Mouse (Mus musculus) heart, postnatal 10 days (tissue): Measurements from ENCODE around the gene Gm11060. TPM values are rescaled to one million over a fixed set of nuclear protein-coding genes. Genes with fewer than 3 reads are reported as not detected.

ENCODE experiments used
- DNase-seq, 2 experiments: peaks; one replicate each; pipeline ENCODE4 v3.0.0; 2021
- intact Hi-C: fragments of 180-260 bp; cut with DNase I; formaldehyde crosslinking; loops from one replicate; pipeline ENCODE4 v1.15.1; 2025
- total RNA-seq, 2 experiments: library from RNA; stranded (reverse); gene quantifications; 2 replicates each; pipeline ENCODE4 v1.2.3; 2021

Gene Gm11060
- total RNA-seq = not detected

DNA sequence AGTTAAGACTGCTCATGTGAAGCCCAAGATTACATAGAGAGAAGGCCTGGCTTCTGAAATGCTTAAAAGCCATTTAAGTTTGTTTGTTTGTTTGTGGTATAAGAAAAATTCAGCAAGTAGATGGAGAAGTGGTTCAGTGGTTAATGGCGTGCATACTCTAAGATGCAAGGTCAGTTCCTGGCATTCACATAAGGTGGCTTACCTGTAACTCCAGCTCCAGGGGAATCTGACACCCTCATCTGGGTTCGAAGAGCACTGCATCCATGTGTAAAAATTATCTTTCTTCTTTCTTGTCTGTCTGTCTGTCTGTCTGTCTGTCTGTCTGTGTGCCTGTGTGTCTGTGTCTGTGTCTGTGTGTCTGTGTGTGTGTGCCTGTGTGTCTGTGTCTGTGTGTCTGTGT is at the start of gene Gm11060:
Gene Gm11060, plus strand, starts transcription at position 301 of the 400 bp plus-strand sequence.
- intact Hi-C loops = no loop called here
- DNase-seq = no peak

DNA sequence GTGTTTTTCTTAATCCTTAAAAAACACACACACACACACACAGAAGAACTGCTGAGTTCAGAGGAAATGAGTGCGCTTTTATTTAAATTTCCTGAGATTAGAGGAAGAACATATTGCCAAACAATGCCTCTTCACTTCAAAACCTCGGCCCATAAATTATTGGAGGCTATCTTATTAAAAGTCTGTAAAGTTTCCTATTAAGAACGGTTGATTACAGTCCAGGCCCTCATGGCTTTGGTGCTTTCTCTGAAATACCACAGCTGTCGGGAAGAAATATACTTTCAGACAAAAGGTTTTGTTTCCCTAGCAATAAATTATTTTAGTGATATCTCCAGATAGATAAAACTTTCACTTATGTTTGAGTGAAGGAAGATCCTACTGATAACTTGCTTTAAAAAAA is 48.7 kb upstream of the Gm11060 start:
- DNase-seq = no peak
- intact Hi-C loops = no loop called here

DNA sequence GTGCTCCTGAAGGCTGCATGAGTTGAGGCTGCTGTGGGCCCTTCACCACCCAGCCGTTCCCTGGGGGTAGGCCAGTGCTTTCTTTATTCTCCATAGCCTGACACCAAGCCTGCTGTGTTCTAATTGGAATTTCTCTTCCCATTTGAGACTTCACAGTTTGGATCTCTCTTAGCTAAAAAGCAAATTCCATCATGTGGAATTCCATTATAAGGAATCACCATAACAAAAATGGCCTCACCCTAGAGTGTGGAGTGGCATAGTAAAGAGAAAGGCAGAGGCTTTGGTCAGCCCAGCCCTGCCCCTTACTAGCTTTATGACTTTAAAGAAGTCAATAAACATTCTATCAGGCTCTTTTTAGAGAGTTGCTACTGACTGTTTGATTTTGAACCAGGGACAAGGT is 43.5 kb upstream of the Gm11060 start:
- intact Hi-C loops = no loop called here
- DNase-seq = no peak

DNA sequence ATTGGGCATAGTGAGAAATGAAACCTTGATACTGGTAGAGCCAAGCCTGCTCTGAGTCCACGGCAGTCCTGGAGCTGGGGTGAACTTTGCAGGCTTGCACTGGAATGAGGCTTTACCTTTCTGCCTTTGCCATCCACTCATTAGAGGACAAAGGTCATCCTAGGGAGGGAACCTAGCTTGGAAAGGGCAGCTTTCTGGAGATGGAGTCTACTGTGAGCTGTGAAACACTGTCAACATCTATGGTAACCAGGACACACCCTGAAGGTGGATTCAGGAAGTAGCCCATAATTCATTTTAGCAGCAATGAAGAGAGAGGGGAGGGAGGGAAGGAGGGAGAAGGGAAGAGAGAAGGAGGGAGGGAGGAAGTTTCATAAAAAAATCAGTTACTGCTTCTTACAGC is 36.3 kb upstream of the Gm11060 start:
- no peak for DNase-seq
- intact Hi-C loops = no loop called here

- DNase-seq = no peak
- intact Hi-C loops = no loop called here
Measured at GRCm38 (mm10) chr2:105058577-105059116, 33.2 kb upstream of the Gm11060 start.

DNA sequence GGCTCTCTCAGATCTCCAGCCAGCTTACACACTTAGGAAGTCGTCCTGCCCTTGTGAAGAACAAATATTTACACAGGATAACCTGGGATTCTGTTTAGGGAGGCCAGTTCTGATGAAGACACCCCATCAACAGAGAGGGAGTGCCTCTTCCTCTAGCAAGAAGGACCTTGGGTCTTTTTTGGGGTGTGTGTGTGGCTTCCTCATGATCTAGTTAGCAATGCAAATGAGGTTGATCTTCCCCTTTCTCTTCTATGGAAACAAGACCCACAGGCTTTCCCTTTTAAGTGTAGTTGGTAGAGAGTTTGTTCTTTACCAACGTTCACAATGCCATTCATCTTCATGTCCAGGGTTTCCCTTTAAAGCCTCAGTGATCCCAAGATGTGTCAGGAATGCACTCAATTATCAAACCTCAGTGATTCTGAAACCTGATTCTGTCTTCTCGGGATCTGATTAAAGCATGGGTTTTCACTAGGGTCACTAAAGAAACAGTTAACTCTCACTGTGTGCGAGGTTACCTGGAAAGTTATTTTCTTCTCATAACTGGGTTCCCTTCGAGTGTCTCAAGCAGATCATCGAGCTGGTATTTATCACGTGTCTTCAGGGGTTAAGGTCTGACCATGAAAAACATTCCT is 29.0 kb upstream of the Gm11060 start:
- intact Hi-C loops = no loop called here
- DNase-seq = no peak

DNA sequence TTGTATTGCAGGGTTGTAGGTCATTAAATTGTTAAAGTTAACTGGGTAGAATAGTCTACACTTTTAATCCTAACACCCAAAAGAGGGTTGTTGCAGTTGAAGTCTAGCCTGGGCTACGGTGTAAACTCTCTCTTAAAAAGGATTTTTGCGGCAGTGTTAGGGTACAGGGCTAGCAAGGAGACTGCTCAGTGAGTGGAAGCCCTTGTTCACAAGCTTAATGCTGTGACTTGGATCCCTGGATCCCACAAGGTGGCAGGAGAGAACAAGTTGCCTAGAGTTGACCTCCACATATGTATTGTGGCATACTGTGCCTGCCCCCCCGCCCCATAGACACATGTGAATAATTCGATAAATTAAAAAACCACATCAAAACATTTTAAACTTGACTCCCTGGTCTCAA is 19.3 kb upstream of the Gm11060 start:
- peak in 1 of 2 experiments; percentile 16 for DNase-seq
- intact Hi-C loops = loop anchor here (2.0 kb wide), 1 partner anchor 114 kb away; no protein-coding TSS in a partner anchor

- intact Hi-C loops = no loop called here
Measured at GRCm38 (mm10) chr2:105074196-105074595, 17.6 kb upstream of the Gm11060 start.

DNA sequence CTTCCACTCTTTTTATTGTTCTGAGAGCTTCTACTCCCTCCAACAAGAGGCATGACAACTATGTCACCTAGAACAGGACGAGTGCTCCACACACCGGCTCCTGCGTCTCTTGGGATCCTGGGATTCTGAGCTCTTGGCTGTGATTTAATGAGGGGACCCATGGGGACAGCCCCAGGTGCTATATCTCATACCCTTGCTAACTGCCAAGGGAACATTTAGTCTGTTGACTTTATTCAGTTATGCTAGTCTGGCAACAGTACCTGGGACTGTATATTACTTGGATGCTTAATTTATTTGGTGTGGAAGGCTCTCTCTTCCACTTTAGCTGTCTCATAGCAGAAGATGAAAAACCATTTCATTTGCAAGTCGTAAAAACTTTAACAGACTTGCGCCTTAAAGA is 16.0 kb upstream of the Gm11060 start:
- no peak for DNase-seq
- intact Hi-C loops = no loop called here

More at GRCm38 (mm10) chr2:105074196-105074595, 17.6 kb upstream of the Gm11060 start:
- DNase-seq = no peak

DNA sequence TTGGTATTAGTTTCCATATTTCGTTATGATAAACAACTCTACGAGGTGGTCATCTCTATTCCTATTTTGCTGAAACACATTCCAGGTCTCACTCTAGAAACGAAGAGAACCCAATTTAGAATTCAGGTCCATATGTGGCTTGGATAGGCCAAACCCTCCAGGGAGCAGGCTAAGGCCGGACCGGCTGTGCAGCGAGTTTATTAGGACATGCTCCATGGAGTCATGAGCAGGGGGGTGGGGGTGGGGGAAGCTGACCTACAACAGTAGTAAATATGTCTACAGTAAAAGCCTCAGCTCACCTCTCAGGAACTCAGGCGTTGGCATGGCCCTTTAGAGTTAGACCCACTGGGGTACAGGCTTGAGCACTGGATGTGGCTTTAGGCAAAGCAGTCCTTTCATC is 14.7 kb upstream of the Gm11060 start:
- intact Hi-C loops = no loop called here
- DNase-seq = no peak

- DNase-seq = no peak
- intact Hi-C loops = no loop called here
Measured at GRCm38 (mm10) chr2:105082256-105082790, 9.5 kb upstream of the Gm11060 start.

- DNase-seq = no peak
- intact Hi-C loops = no loop called here
Measured at GRCm38 (mm10) chr2:105084035-105084434, 7.8 kb upstream of the Gm11060 start.

DNA sequence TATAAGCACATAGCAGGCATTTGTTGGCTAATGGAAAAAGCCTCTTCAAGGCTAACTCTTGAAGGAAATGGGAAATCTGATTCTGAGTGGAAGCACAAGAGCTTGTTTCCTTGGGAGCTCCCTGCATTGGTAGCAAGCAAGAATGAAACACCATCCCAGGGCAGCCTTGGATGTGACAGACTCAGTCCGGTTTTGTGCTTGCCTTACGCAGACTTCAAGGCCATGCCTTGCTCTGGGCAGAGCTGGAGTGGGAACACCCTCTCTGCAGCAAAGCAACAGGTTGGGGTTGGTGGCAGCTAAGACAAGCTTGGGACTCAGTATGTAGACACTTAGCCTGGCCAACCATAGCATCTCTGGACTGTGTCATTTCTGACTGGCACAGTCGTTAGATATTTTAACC is 5.7 kb upstream of the Gm11060 start:
- intact Hi-C loops = no loop called here
- DNase-seq = no peak

DNA sequence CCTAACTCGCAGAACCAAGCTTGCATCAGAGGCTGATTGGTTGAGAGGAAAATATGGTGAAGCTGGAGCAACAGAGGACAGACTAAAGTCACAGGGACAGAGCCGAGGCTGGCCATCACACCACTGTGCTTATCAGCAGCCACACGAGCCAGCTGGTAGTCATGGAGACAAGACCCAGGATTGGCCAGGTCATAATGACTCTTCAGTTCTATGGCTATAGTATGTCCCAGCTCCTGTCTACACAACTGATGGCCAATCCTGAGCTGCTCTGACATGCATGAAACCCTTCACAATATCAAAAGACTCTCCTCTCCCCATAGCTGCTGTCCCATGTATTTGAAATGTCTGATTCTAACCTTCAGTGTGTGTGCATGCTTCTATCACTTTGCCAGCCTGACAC is 3.8 kb upstream of the Gm11060 start:
- no peak for DNase-seq
- intact Hi-C loops = no loop called here

- no peak for DNase-seq
- intact Hi-C loops = no loop called here
Measured at GRCm38 (mm10) chr2:105089083-105089482, 2.7 kb upstream of the Gm11060 start.

GRCm38 (mm10) chr2:105089581-105090508 is 2.0 kb upstream of the Gm11060 start:
- DNase-seq = no peak
- intact Hi-C loops = no loop called here

- intact Hi-C loops = no loop called here
- peak in 1 of 2 experiments; percentile 30 for DNase-seq
Measured at GRCm38 (mm10) chr2:105090991-105091390, 827 bp upstream of the Gm11060 start.

GRCm38 (mm10) chr2:105097294-105097953 is 5.6 kb downstream of the Gm11060 start:
- DNase-seq = no peak
- intact Hi-C loops = no loop called here

- intact Hi-C loops = no loop called here
- no peak for DNase-seq
Measured at GRCm38 (mm10) chr2:105099410-105099809, 7.6 kb downstream of the Gm11060 start.

- no peak for DNase-seq
- intact Hi-C loops = no loop called here
Measured at GRCm38 (mm10) chr2:105100541-105100940, 8.7 kb downstream of the Gm11060 start.

- intact Hi-C loops = no loop called here
Measured at GRCm38 (mm10) chr2:105108703-105109158, 16.9 kb downstream of the Gm11060 start.

More at GRCm38 (mm10) chr2:105108703-105109158, 16.9 kb downstream of the Gm11060 start:
- peak; percentile 87 for DNase-seq
